Mouse (Mus musculus) midbrain, embryonic 13.5 days (tissue): ENCODE measurements around the gene Pou5f2. TPM values are rescaled to one million over a fixed set of nuclear protein-coding genes. Genes with fewer than 3 reads are reported as not detected.

Experiments used
- ATAC-seq: fragments of 200-750 bp; cut with Nextera tagmentation; 2 replicates; pipeline ENCODE4 v1.8.0; 2017; ENCODE audit warnings: mild to moderate bottlenecking, moderate TSS enrichment, moderate library complexity
- H3K27ac ChIP-seq: fragments of 300-500 bp; sonication (generic); 2 replicates; pipeline ENCODE4 v1.5.1; 2015; ENCODE audit warnings: inconsistent platforms, mild to moderate bottlenecking, moderate library complexity
- H3K27me3 ChIP-seq: fragments of 300-500 bp; sonication (generic); 2 replicates; pipeline ENCODE4 v1.6.1; 2015; ENCODE audit warnings: mild to moderate bottlenecking, inconsistent platforms
- H3K36me3 ChIP-seq: fragments of 300-500 bp; sonication (generic); 2 replicates; pipeline ENCODE4 v1.6.1; 2015; ENCODE audit warnings: mild to moderate bottlenecking, inconsistent platforms
- H3K4me1 ChIP-seq: fragments of 300-500 bp; sonication (generic); replicated peaks from 2 replicates; pipeline ENCODE4 v1.6.1; 2015; ENCODE audit warnings: inconsistent platforms
- H3K4me2 ChIP-seq: fragments of 300-500 bp; sonication (generic); replicated peaks from 2 replicates; pipeline ENCODE4 v1.6.1; 2015; ENCODE audit warnings: moderate library complexity, mild to moderate bottlenecking, inconsistent platforms
- H3K4me3 ChIP-seq: fragments of 300-500 bp; sonication (generic); replicated peaks from 2 replicates; pipeline ENCODE4 v1.5.1; 2015; ENCODE audit warnings: mild to moderate bottlenecking, inconsistent platforms
- H3K9ac ChIP-seq: fragments of 300-500 bp; sonication (generic); replicated peaks from 2 replicates; pipeline ENCODE4 v1.6.1; 2015; ENCODE audit warnings: mild to moderate bottlenecking, inconsistent platforms
- H3K9me3 ChIP-seq: fragments of 300-500 bp; sonication (generic); 2 replicates; pipeline ENCODE4 v1.6.1; 2016; ENCODE audit warnings: mild to moderate bottlenecking, inconsistent platforms
- WGBS: fragments of 180-500 bp; shearing (Covaris S2); methylation state at CpG from one replicate; pipeline ENCODE4 v1.1.7; 2015; 5-methylcytosine and 5-hydroxymethylcytosine counted together
- polyA plus RNA-seq: library from polyadenylated mRNA; unstranded; fragments of >200 nt; fragmentation: Nextera tagmentation; extraction: Ambion mirVana; gene quantifications from 2 replicates; pipeline ENCODE4 v1.2.1, GENCODE M21; 2015

The Pou5f2 gene
- polyA plus RNA-seq, 1 experiment from 2014 or later, result 1.4 TPM

DNA sequence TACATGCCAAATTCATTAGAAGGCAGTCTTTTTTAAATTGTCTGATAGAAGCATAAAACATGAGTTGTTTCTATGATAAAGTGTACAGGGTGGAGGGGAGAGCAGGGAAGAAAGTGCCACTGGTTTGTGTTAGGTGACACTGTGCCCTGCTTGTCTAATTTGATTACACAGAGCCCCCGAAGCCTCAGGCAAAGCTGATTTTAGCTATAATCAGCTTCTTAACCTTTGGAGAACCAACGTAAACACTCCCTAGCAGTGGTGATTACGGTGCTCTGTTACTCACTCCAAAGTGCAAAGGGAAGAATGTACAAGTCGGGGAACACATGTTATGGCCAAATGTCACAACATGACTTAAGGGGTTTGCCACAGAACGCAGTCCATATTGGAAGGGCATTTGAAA is 20.4 kb downstream of the Pou5f2 start:
- no peaks in the 10 kb centered on the region for H3K9me3 ChIP-seq
- ATAC-seq, result no peak
- H3K4me1 ChIP-seq, result 0 out of 2 replicates have a peak, but pooled peaks cover 2% of the 10 kb centered on the region
- H3K9ac ChIP-seq, result no peak overlapping the region
- H3K4me2 ChIP-seq, result no peak overlapping the region
- 57% methylated on average over 5 of the region's 5 CpGs for WGBS
- no peak overlapping the region for H3K27ac ChIP-seq
- H3K36me3 ChIP-seq, result no peaks in the 10 kb centered on the region
- no peaks in the 10 kb centered on the region for H3K27me3 ChIP-seq
- no peak overlapping the region for H3K4me3 ChIP-seq

Other genes with a start within 250 kb of the Pou5f2 start
- gene Nr2f1, start 174.9 kb downstream of the Pou5f2 start, polyA plus RNA-seq, result 76.9 and 83.2 TPM in 2 replicates